Mouse (Mus musculus): ENCODE data around the gene Six2.

GRCm38 (mm10) chr17:85737090-85737780, 49.2 kb upstream of the Six2 start:
- TF ChIP-seq CTCF (IDR thresholded peaks at IDR 0.05; ENCODE audit: control insufficient read depth, insufficient read depth, insufficient replicate concordance, low read depth, low read length) (no peak), POLR2A (IDR thresholded peaks at IDR 0.05; ENCODE audit: control insufficient read depth, low read depth, low read length) (no peak)

Data from testis, adult 2 months (tissue).